Mouse (Mus musculus): ENCODE results near the gene P4ha1. TPM values are rescaled to one million over a fixed set of nuclear protein-coding genes. Genes with fewer than 3 reads are reported as not detected.

The P4ha1 gene
- 17.7 and 18.8 TPM in 2 replicates for polyA plus RNA-seq (2012; rRNA removed)

DNA sequence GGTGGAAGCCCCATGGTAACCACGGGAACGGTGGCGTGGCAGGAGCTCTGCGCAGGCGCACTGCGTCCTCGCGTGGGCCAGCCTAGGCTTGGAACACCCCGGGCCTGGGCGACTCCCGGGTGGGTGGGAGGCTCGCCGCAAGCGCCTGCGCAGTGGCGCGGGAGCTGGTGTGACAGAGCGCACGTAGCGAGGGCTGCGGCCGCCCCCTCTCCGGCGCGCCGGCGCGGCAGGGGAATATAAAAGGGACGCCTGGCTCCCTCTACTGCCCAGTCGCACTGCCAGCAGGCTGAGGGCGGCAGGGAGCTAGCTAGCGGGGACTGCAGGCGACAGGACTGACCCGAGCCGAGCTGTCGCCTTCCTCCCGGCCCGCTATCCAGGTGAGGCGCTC, at the start of gene P4ha1:
Gene P4ha1 (plus strand): TSS at position 197 of the 388 bp plus-strand sequence.
- WGBS, result 1% methylated on average over 38 of the region's 39 CpGs

GRCm38 (mm10) chr10:59275745-59276144, 47.4 kb upstream of the P4ha1 start:
- Histone ChIP-seq H3K4me1 (ENCODE audit: control insufficient read depth, insufficient read depth, low read length) (no peaks in the 10 kb centered on the region), H3K27me3 (ENCODE audit: control insufficient read depth, insufficient read depth, low read length) (no peaks in the 10 kb centered on the region), H3K27ac (ENCODE audit: insufficient read depth, low read length) (no peak overlapping the region), H3K4me3 (replicated peaks; ENCODE audit: insufficient read depth, low read depth, low read length) (no peak overlapping the region)
- DNase-seq, result no peak
- no peak for TF ChIP-seq POLR2A (IDR thresholded peaks at IDR 0.05; ENCODE audit: borderline replicate concordance, insufficient read depth, low read length)
- TF ChIP-seq CTCF (IDR thresholded peaks at IDR 0.05; ENCODE audit: borderline replicate concordance, insufficient read depth, low read depth, low read length), result no peak
- WGBS, result 69% methylated on average over 5 of the region's 5 CpGs

More for the DNA sequence above, at the start of gene P4ha1:
- Histone ChIP-seq H3K27ac (ENCODE audit: insufficient read depth, low read length) (peak within 1 kb of the TSS; percentile 65; the same call in 1 of the 2 replicates), H3K4me3 (replicated peaks; ENCODE audit: insufficient read depth, low read depth, low read length) (peak within 1 kb of the TSS; percentile 81), H3K4me1 (ENCODE audit: control insufficient read depth, insufficient read depth, low read length) (peaks cover 3% of the 10 kb centered on the region; the same call in 1 of the 2 replicates), H3K27me3 (ENCODE audit: control insufficient read depth, insufficient read depth, low read length) (no peaks in the 10 kb centered on the region)
- DNase-seq, result peak; percentile 99 to 100
- TF ChIP-seq CTCF (IDR thresholded peaks at IDR 0.05; ENCODE audit: borderline replicate concordance, insufficient read depth, low read depth, low read length), result peak; percentile 59; the same call in 1 of the 2 replicates
- peak; percentile 100 for TF ChIP-seq POLR2A (IDR thresholded peaks at IDR 0.05; ENCODE audit: borderline replicate concordance, insufficient read depth, low read length)

GRCm38 (mm10) chr10:59277116-59277515, 46.0 kb upstream of the P4ha1 start:
- no peaks in the 10 kb centered on the region for H3K4me1 ChIP-seq (ENCODE audit: control insufficient read depth, insufficient read depth, low read length)
- TF ChIP-seq POLR2A (IDR thresholded peaks at IDR 0.05; ENCODE audit: borderline replicate concordance, insufficient read depth, low read length) (no peak), CTCF (IDR thresholded peaks at IDR 0.05; ENCODE audit: borderline replicate concordance, insufficient read depth, low read depth, low read length) (no peak)

GRCm38 (mm10) chr10:59277729-59278475, 45.2 kb upstream of the P4ha1 start:
- H3K4me3 ChIP-seq (replicated peaks; ENCODE audit: insufficient read depth, low read depth, low read length), result no peak overlapping the region
- no peaks in the 10 kb centered on the region for H3K4me1 ChIP-seq (ENCODE audit: control insufficient read depth, insufficient read depth, low read length)
- TF ChIP-seq POLR2A (IDR thresholded peaks at IDR 0.05; ENCODE audit: borderline replicate concordance, insufficient read depth, low read length) (no peak), CTCF (IDR thresholded peaks at IDR 0.05; ENCODE audit: borderline replicate concordance, insufficient read depth, low read depth, low read length) (no peak)
- WGBS, result 47% methylated on average over 5 of the region's 5 CpGs
- no peak for DNase-seq
- H3K27me3 ChIP-seq (ENCODE audit: control insufficient read depth, insufficient read depth, low read length), result no peaks in the 10 kb centered on the region
- H3K27ac ChIP-seq (ENCODE audit: insufficient read depth, low read length), result no peak overlapping the region

More at GRCm38 (mm10) chr10:59277116-59277515, 46.0 kb upstream of the P4ha1 start:
- Histone ChIP-seq H3K27ac (ENCODE audit: insufficient read depth, low read length) (no peak overlapping the region), H3K27me3 (ENCODE audit: control insufficient read depth, insufficient read depth, low read length) (no peaks in the 10 kb centered on the region), H3K4me3 (replicated peaks; ENCODE audit: insufficient read depth, low read depth, low read length) (no peak overlapping the region)
- DNase-seq, result no peak
- WGBS, result 71% methylated on average over 10 of the region's 10 CpGs

DNA sequence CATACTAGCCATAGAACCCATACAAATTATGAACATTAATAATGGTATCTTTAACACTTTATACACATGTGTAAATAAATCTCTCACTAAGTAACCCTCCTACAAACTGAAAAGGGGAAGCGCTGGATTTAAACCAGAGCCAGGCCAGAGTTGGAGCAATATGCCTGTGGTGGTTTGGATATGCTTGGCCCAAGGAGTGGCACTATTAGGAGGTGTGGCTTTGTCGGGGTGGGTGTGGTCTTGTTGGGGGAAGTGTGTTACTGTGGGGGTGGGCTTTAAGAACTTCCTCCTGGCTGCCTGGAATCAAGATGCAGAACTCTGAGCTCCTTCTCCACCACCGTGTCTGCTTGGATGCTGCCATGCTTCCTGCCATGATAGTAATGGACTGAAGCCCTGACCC, 39.9 kb upstream of the P4ha1 start:
- TF ChIP-seq CTCF (IDR thresholded peaks at IDR 0.05; ENCODE audit: borderline replicate concordance, insufficient read depth, low read depth, low read length), result no peak
- no peak for TF ChIP-seq POLR2A (IDR thresholded peaks at IDR 0.05; ENCODE audit: borderline replicate concordance, insufficient read depth, low read length)
- Histone ChIP-seq H3K4me3 (replicated peaks; ENCODE audit: insufficient read depth, low read depth, low read length) (no peak overlapping the region), H3K4me1 (ENCODE audit: control insufficient read depth, insufficient read depth, low read length) (no peaks in the 10 kb centered on the region), H3K27me3 (ENCODE audit: control insufficient read depth, insufficient read depth, low read length) (no peaks in the 10 kb centered on the region), H3K27ac (ENCODE audit: insufficient read depth, low read length) (no peak overlapping the region)
- no peak for DNase-seq
- 82% methylated on average over 3 of the region's 3 CpGs for WGBS

GRCm38 (mm10) chr10:59283749-59284148, 39.3 kb upstream of the P4ha1 start:
- Histone ChIP-seq H3K27ac (ENCODE audit: insufficient read depth, low read length) (no peak overlapping the region), H3K4me1 (ENCODE audit: control insufficient read depth, insufficient read depth, low read length) (no peaks in the 10 kb centered on the region), H3K27me3 (ENCODE audit: control insufficient read depth, insufficient read depth, low read length) (no peaks in the 10 kb centered on the region), H3K4me3 (replicated peaks; ENCODE audit: insufficient read depth, low read depth, low read length) (no peak overlapping the region)
- no peak for DNase-seq
- TF ChIP-seq CTCF (IDR thresholded peaks at IDR 0.05; ENCODE audit: borderline replicate concordance, insufficient read depth, low read depth, low read length) (no peak), POLR2A (IDR thresholded peaks at IDR 0.05; ENCODE audit: borderline replicate concordance, insufficient read depth, low read length) (no peak)
- WGBS, result 63% methylated on average over 1 of the region's 1 CpGs

- Histone ChIP-seq H3K4me3 (replicated peaks; ENCODE audit: insufficient read depth, low read depth, low read length) (no peak overlapping the region), H3K27ac (ENCODE audit: insufficient read depth, low read length) (no peak overlapping the region), H3K4me1 (ENCODE audit: control insufficient read depth, insufficient read depth, low read length) (no peaks in the 10 kb centered on the region), H3K27me3 (ENCODE audit: control insufficient read depth, insufficient read depth, low read length) (no peaks in the 10 kb centered on the region)
- TF ChIP-seq CTCF (IDR thresholded peaks at IDR 0.05; ENCODE audit: borderline replicate concordance, insufficient read depth, low read depth, low read length) (no peak), POLR2A (IDR thresholded peaks at IDR 0.05; ENCODE audit: borderline replicate concordance, insufficient read depth, low read length) (no peak)
- DNase-seq, result peak in 1 of 2 experiments; percentile 11
- 45% methylated on average over 5 of the region's 5 CpGs for WGBS
Measured at GRCm38 (mm10) chr10:59285530-59285929, 37.6 kb upstream of the P4ha1 start.

GRCm38 (mm10) chr10:59287251-59287650, 35.8 kb upstream of the P4ha1 start:
- no peak for DNase-seq
- 67% methylated on average over 2 of the region's 2 CpGs for WGBS
- Histone ChIP-seq H3K27me3 (ENCODE audit: control insufficient read depth, insufficient read depth, low read length) (no peaks in the 10 kb centered on the region), H3K27ac (ENCODE audit: insufficient read depth, low read length) (no peak overlapping the region), H3K4me3 (replicated peaks; ENCODE audit: insufficient read depth, low read depth, low read length) (no peak overlapping the region), H3K4me1 (ENCODE audit: control insufficient read depth, insufficient read depth, low read length) (no peaks in the 10 kb centered on the region)
- no peak for TF ChIP-seq POLR2A (IDR thresholded peaks at IDR 0.05; ENCODE audit: borderline replicate concordance, insufficient read depth, low read length)
- no peak for TF ChIP-seq CTCF (IDR thresholded peaks at IDR 0.05; ENCODE audit: borderline replicate concordance, insufficient read depth, low read depth, low read length)
